Mouse (Mus musculus) heart, postnatal 0 days (tissue): ENCODE measurements around the gene Gm37240. TPM values are rescaled to one million over a fixed set of nuclear protein-coding genes. Genes with fewer than 3 reads are reported as not detected.

Experiments used
- ATAC-seq: fragments of 200-750 bp; cut with Nextera tagmentation; 2 replicates; pipeline ENCODE4 v1.8.0; 2017; ENCODE audit warnings: low read depth, moderate number of reproducible peaks, moderate library complexity; ENCODE audit not compliant: insufficient read depth
- DNase-seq: peaks from one replicate; pipeline ENCODE4 v3.0.0-alpha.2; 2016; ENCODE audit warnings: low spot score
- H3K27ac ChIP-seq: fragments of 300-500 bp; sonication (generic); 2 replicates; pipeline ENCODE4 v1.5.1; 2014; ENCODE audit warnings: low read depth, mild to moderate bottlenecking
- H3K27me3 ChIP-seq: fragments of 300-500 bp; sonication (generic); 2 replicates; pipeline ENCODE4 v1.6.1; 2014; ENCODE audit warnings: low read length, mixed read lengths; ENCODE audit not compliant: control insufficient read depth, insufficient read depth
- H3K36me3 ChIP-seq: fragments of 300-500 bp; sonication (generic); replicated peaks from 2 replicates; pipeline ENCODE4 v1.6.1; 2014; ENCODE audit warnings: low read length, mixed read lengths; ENCODE audit not compliant: control insufficient read depth, insufficient read depth
- H3K4me1 ChIP-seq: fragments of 300-500 bp; sonication (generic); 2 replicates; pipeline ENCODE4 v1.6.1; 2014; ENCODE audit warnings: antibody characterized with exemption; ENCODE audit not compliant: control insufficient read depth, insufficient read depth
- H3K4me2 ChIP-seq: fragments of 300-500 bp; sonication (generic); 2 replicates; pipeline ENCODE4 v1.6.1; 2014; ENCODE audit warnings: low read depth, mild to moderate bottlenecking, low read length, moderate library complexity
- H3K4me3 ChIP-seq: fragments of 300-500 bp; sonication (generic); 2 replicates; pipeline ENCODE4 v1.5.1; 2014; ENCODE audit warnings: low read depth, low read length
- H3K9ac ChIP-seq: fragments of 300-500 bp; sonication (generic); replicated peaks from 2 replicates; pipeline ENCODE4 v1.6.1; 2014; ENCODE audit warnings: low read depth, low read length, mixed read lengths
- H3K9me3 ChIP-seq: fragments of 300-500 bp; sonication (generic); replicated peaks from 2 replicates; pipeline ENCODE4 v1.6.1; 2016; ENCODE audit warnings: low read length; ENCODE audit not compliant: control insufficient read depth
- CTCF ChIP-seq: IDR thresholded peaks from 2 replicates; pipeline ENCODE4 v1.5.1; 2016; ENCODE audit warnings: antibody characterized with exemption, control low read depth, low read depth
- EP300 ChIP-seq: IDR thresholded peaks from 2 replicates; pipeline ENCODE4 v1.6.1; 2016; ENCODE audit warnings: antibody characterized with exemption, low read depth
- WGBS: fragments of 180-500 bp; shearing (Covaris S2); extraction: QIAGEN DNeasy Blood & Tissue Kit; methylation state at CpG from one replicate; pipeline ENCODE4 v1.1.7; 2014; 5-methylcytosine and 5-hydroxymethylcytosine counted together
- polyA plus RNA-seq: library from polyadenylated mRNA; unstranded; fragments of >200 nt; fragmentation: Nextera tagmentation; extraction: Ambion mirVana; gene quantifications from 2 replicates; pipeline ENCODE4 v1.2.1, GENCODE M21; 2015
- total RNA-seq: library from RNA; depleted of rRNA; stranded (reverse); fragments of >200 nt; gene quantifications from 2 replicates; pipeline ENCODE4 v1.2.3, GENCODE M21; 2014; ENCODE audit warnings: low replicate concordance

Gm37240 gene
- total and polyA plus RNA-seq, 2 experiments from 2014 or later = 21.7 to 72.1 TPM

DNA sequence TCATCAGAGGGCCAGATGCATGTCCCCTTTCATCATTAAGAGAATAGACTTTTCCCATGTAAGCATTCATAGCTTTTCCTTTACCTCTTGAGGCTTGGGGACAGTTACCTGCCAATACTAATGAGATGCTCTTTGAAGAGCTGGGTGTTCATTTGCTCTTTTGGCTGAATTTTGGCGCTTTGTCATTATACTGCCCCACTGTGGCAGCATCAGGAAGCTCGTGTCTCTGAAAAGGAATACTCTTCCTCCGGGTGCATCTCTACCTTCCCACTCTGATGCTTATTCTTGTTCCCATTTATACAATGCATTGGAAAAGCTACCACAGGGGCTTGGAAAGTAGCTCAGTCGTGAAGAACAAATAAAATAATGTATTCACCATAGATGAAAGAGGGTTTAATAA lies 30.3 kb upstream of the Gm37240 start:
- Histone ChIP-seq H3K9ac (no peak overlapping the region), H3K36me3 (no peaks in the 10 kb centered on the region), H3K27me3 (no peaks in the 10 kb centered on the region), H3K27ac (no peak overlapping the region), H3K4me1 (no peaks in the 10 kb centered on the region), H3K4me2 (no peak overlapping the region), H3K9me3 (no peaks in the 10 kb centered on the region), H3K4me3 (no peak overlapping the region)
- DNase-seq = peak; percentile 35
- 6% methylated on average over 4 of the region's 4 CpGs for WGBS
- TF ChIP-seq EP300 (no peak), CTCF (peak; percentile 69)
- no peak for ATAC-seq

DNA sequence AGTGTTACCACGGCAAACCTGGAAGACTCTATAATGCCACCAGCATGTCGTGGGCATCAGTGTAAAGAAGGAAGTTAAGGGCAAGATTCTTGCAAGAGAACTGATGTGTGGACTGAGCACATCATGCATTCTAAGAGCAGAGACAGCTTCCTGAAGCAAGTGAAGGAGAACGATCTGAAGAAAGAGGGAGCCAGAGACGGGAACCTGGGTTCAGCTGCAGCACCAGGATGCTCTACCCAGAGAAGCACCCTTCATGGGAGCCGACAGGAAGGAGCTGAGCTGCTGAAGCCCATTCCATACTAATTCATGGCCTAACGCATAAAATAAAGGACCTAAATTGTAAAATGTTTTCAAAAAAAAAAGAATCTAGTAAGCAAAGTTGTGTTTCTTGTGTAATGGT lies 27.5 kb upstream of the Gm37240 start:
- no peaks in the 10 kb centered on the region for H3K27me3 ChIP-seq
- no peak for ATAC-seq
- 82% methylated on average over 6 of the region's 6 CpGs for WGBS

GRCm38 (mm10) chr3:85907136-85907535 lies 19.8 kb upstream of the Gm37240 start:
- no peak overlapping the region for H3K9ac ChIP-seq
- no peak for ATAC-seq
- 80% methylated on average over 7 of the region's 7 CpGs for WGBS
- TF ChIP-seq EP300 = no peak
- TF ChIP-seq CTCF = no peak
- no peak overlapping the region for H3K4me2 ChIP-seq
- no peak for DNase-seq
- no peaks in the 10 kb centered on the region for H3K27me3 ChIP-seq
- no peak overlapping the region for H3K27ac ChIP-seq
- H3K4me3 ChIP-seq = no peak overlapping the region
- H3K36me3 ChIP-seq = no peaks in the 10 kb centered on the region
- no peaks in the 10 kb centered on the region; the same call in 1 of the 2 replicates for H3K9me3 ChIP-seq
- no peaks in the 10 kb centered on the region for H3K4me1 ChIP-seq

More for the DNA sequence above, 27.5 kb upstream of the Gm37240 start:
- TF ChIP-seq EP300 (no peak), CTCF (no peak)
- no peak for DNase-seq
- Histone ChIP-seq H3K4me2 (no peak overlapping the region), H3K27ac (no peak overlapping the region), H3K9ac (no peak overlapping the region), H3K4me1 (no peaks in the 10 kb centered on the region), H3K36me3 (no peaks in the 10 kb centered on the region), H3K4me3 (no peak overlapping the region), H3K9me3 (no peaks in the 10 kb centered on the region)

- ATAC-seq (no peak), DNase-seq (no peak)
- Histone ChIP-seq H3K27me3 (no peaks in the 10 kb centered on the region), H3K4me1 (no peaks in the 10 kb centered on the region), H3K27ac (no peak overlapping the region), H3K9me3 (no peaks in the 10 kb centered on the region; the same call in 1 of the 2 replicates), H3K36me3 (no peaks in the 10 kb centered on the region), H3K4me2 (no peak overlapping the region), H3K4me3 (no peak overlapping the region), H3K9ac (no peak overlapping the region)
- TF ChIP-seq EP300 (no peak), CTCF (no peak)
Observed at GRCm38 (mm10) chr3:85904371-85904770, 17.1 kb upstream of the Gm37240 start.

DNA sequence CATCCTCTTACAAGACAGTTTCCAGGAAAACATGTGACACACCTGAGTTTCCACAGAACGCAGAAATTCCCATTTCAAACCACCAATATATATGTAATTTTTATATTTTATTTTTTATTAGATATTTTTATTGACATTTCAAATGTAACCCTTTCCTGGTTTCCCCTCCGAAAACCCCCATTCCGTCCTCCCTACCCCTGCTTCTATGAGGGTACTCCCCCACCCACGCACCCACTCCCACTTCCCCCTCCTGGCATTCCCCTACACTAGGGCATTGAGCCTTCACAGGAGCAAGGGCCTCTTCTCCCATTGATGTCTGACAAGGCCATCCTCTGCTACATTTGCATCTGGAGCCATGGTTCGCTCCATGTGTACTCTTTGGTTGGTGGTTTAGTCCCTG lies 7.7 kb upstream of the Gm37240 start:
- Histone ChIP-seq H3K4me1 (peaks cover 9% of the 10 kb centered on the region; the same call in 1 of the 2 replicates), H3K27me3 (no peaks in the 10 kb centered on the region), H3K36me3 (no peaks in the 10 kb centered on the region), H3K9ac (no peak overlapping the region), H3K4me2 (no peak overlapping the region), H3K4me3 (no peak overlapping the region), H3K27ac (no peak overlapping the region), H3K9me3 (no peaks in the 10 kb centered on the region)
- TF ChIP-seq EP300 (no peak), CTCF (no peak)
- DNase-seq = no peak
- ATAC-seq = no peak
- 91% methylated on average over 5 of the region's 5 CpGs for WGBS

GRCm38 (mm10) chr3:85891571-85891970 lies 4.3 kb upstream of the Gm37240 start:
- Histone ChIP-seq H3K27me3 (no peaks in the 10 kb centered on the region), H3K27ac (no peak overlapping the region), H3K4me1 (peaks cover 14% of the 10 kb centered on the region; the same call in 1 of the 2 replicates), H3K9me3 (no peaks in the 10 kb centered on the region), H3K36me3 (no peaks in the 10 kb centered on the region), H3K9ac (no peak overlapping the region), H3K4me2 (no peak overlapping the region), H3K4me3 (no peak overlapping the region)
- no peak for TF ChIP-seq CTCF
- TF ChIP-seq EP300 = no peak
- DNase-seq (peak; percentile 7), ATAC-seq (no peak)
- 35% methylated on average over 1 of the region's 1 CpGs for WGBS
